Mouse (Mus musculus): Measurements from ENCODE around the gene Olfr1198.

Gene Olfr1198

GRCm38 (mm10) chr2:88751270-88751669, at the start of gene Olfr1198:
Gene Olfr1198 (minus strand): TSS chr2:88751370.
- no peak for DNase-seq

- no peak for DNase-seq
Measured at GRCm38 (mm10) chr2:88792736-88793135, 41.6 kb upstream of the Olfr1198 start, which contains the start of gene Olfr1201. Gene Olfr1201 (plus strand): TSS chr2:88793036.

DNA sequence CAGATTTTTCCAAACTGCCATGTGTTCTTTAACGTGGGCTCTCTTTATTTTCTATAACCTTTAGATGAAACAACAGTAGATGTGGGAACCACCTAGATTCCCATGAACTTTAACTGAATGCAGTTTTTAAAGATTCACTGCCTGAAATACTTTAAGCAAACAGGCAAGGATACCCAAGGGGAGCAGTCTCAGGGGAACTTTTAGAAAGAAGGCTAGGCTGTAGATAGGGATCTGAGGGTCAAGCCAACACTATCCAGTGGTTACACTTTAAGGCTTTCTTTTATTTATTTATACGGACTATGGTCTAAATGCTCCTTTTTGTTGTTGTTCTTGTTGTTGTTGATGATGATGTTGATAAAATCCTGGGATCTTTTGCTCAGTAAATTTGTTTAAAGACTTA, 19.2 kb upstream of the Olfr1198 start, which contains the start of gene Olfr1200:
TSS of gene Olfr1200 (minus strand) at position 101 of the 400 bp plus-strand sequence.
- no peak for DNase-seq

DNA sequence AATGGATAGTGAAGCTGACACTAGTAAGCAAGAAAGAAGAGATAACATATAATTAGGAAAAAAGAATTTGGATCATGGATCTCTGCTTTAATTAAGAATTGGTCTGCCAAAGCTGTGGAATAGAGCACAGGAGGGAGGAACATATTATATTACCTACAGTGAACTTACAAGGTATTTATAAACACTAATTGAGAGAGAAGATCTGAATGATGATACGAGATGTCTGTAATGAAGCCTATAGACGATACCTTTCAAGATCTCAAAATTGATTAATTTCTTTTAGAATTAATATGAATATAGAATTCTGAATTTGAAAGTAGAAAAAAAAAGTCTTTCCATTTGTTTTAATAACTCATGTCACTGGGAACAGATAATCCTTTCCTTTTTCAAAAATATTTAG, 9.2 kb upstream of the Olfr1198 start, which contains the start of gene Olfr1199:
TSS of gene Olfr1199 (minus strand) at position 101 of the 400 bp plus-strand sequence.
- no peak for DNase-seq

GRCm38 (mm10) chr2:88743379-88743778, 7.8 kb downstream of the Olfr1198 start:
- no peak for DNase-seq

GRCm38 (mm10) chr2:88732266-88732665, 18.9 kb downstream of the Olfr1198 start, which contains the start of gene Olfr1197:
Gene Olfr1197 (minus strand): TSS chr2:88732366.
- no peak for DNase-seq

DNA sequence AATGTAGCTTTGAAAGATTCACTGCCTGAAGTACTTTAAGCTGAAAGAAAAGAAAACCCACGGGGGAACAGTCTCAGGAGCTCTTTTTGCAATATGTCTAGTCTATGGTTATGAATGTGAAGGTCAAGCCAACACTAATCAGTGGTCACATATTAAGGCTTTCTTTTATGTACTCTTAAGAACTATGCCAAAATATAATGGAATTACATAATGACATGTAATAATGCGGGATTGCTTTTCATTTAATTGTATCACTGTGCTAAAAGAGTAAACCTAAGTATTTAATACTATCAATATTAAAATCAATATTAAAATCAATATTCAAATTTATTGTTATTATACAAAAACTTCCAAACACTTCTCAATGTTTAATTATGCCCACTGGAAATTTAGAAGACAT, 46.7 kb downstream of the Olfr1198 start, which contains the start of gene Olfr1196:
TSS of gene Olfr1196 (minus strand) at position 101 of the 400 bp plus-strand sequence.
- no peak for DNase-seq

Measured in lung, adult 18-20 months (tissue).